Mouse (Mus musculus) limb, embryonic 12.5 days (tissue): ENCODE results near the gene Sp100. TPM values are rescaled to one million over a fixed set of nuclear protein-coding genes. Genes with fewer than 3 reads are reported as not detected.
"Not testable (repeated sequence)": the region's sequence is repeated elsewhere in the genome, so short reads cannot be mapped to it uniquely, and the experiment has no call there.

Experiments used
- ATAC-seq: fragments of 200-750 bp; cut with Nextera tagmentation; 2 replicates; pipeline ENCODE4 v1.8.0; 2017; ENCODE audit warnings: low read depth, moderate TSS enrichment; ENCODE audit not compliant: insufficient number of reproducible peaks, insufficient read depth, low FRiP score, low TSS enrichment
- H3K27ac ChIP-seq: fragments of 300-500 bp; sonication (generic); 2 replicates; pipeline ENCODE4 v1.5.1; 2016; ENCODE audit warnings: mild to moderate bottlenecking, moderate library complexity
- H3K27me3 ChIP-seq: fragments of 300-500 bp; sonication (generic); 2 replicates; pipeline ENCODE4 v1.6.1; 2016; ENCODE audit warnings: mild to moderate bottlenecking, moderate library complexity
- H3K36me3 ChIP-seq: fragments of 300-500 bp; sonication (generic); 2 replicates; pipeline ENCODE4 v1.6.1; 2016; ENCODE audit warnings: mild to moderate bottlenecking, moderate library complexity
- H3K4me1 ChIP-seq: fragments of 300-500 bp; sonication (generic); replicated peaks from 2 replicates; pipeline ENCODE4 v1.6.1; 2016
- H3K4me2 ChIP-seq: fragments of 300-500 bp; sonication (generic); 2 replicates; pipeline ENCODE4 v1.6.1; 2016; ENCODE audit warnings: mild to moderate bottlenecking, moderate library complexity
- H3K4me3 ChIP-seq: fragments of 300-500 bp; sonication (generic); replicated peaks from 2 replicates; pipeline ENCODE4 v1.5.1; 2016; ENCODE audit warnings: mild to moderate bottlenecking
- H3K9ac ChIP-seq: fragments of 300-500 bp; sonication (generic); replicated peaks from 2 replicates; pipeline ENCODE4 v1.6.1; 2016; ENCODE audit warnings: mild to moderate bottlenecking, moderate library complexity
- H3K9me3 ChIP-seq: fragments of 300-500 bp; sonication (generic); 2 replicates; pipeline ENCODE4 v1.6.1; 2016; ENCODE audit warnings: mild to moderate bottlenecking, moderate library complexity
- WGBS: fragments of 180-500 bp; shearing (Covaris S2); methylation state at CpG from one replicate; pipeline ENCODE4 v1.1.7; 2016; 5-methylcytosine and 5-hydroxymethylcytosine counted together
- polyA plus RNA-seq: library from polyadenylated mRNA; unstranded; fragments of >200 nt; fragmentation: Nextera tagmentation; extraction: Ambion mirVana; gene quantifications from 2 replicates; pipeline ENCODE4 v1.2.1, GENCODE M21; 2016

Sp100 gene
- polyA plus RNA-seq, 1 experiment from 2014 or later = 0.43 TPM

- ATAC-seq, H3K4me3 ChIP-seq, H3K4me2 ChIP-seq, H3K36me3 ChIP-seq, H3K9me3 ChIP-seq, H3K27ac ChIP-seq, H3K4me1 ChIP-seq, H3K27me3 ChIP-seq, H3K9ac ChIP-seq: not testable (repeated sequence)
- 78% methylated on average over 4 of the region's 5 CpGs for WGBS
These were observed 736 bp downstream of the Sp100 start for GRCm38 (mm10) chr1:85650524-85650923.

- not testable (repeated sequence) for H3K4me3 ChIP-seq, ATAC-seq, H3K36me3 ChIP-seq, H3K4me2 ChIP-seq, H3K9me3 ChIP-seq, H3K4me1 ChIP-seq, H3K9ac ChIP-seq, H3K27ac ChIP-seq, H3K27me3 ChIP-seq
- 87% methylated on average over 13 of the region's 13 CpGs for WGBS
These were observed 2.0 kb downstream of the Sp100 start for GRCm38 (mm10) chr1:85651770-85652275.

DNA sequence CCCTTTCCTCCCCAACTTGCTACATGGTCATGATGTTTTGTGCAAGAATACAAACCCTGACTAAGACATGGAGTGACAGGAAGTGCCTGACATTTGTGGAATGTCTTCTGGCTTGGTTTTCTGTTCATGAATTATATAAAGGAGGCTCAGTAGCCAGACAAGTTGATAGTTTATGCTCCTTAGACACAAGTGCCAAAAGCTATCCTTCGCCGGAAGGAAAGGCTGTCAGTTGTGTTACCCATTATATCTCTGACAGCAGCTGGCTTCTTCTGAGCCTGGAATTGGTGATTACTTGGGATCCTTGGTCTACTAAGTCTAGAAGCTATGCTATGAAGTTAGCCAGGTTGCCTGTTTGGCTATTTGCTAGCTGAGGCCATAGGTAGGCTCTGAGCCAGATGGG, 7.4 kb downstream of the Sp100 start:
- not testable (repeated sequence) for H3K27ac ChIP-seq, H3K9ac ChIP-seq, ATAC-seq, H3K27me3 ChIP-seq, H3K4me1 ChIP-seq, H3K4me3 ChIP-seq, H3K36me3 ChIP-seq, H3K4me2 ChIP-seq, H3K9me3 ChIP-seq
- whole genome bisulfite sequencing = 96% methylated on average over 2 of the region's 2 CpGs

DNA sequence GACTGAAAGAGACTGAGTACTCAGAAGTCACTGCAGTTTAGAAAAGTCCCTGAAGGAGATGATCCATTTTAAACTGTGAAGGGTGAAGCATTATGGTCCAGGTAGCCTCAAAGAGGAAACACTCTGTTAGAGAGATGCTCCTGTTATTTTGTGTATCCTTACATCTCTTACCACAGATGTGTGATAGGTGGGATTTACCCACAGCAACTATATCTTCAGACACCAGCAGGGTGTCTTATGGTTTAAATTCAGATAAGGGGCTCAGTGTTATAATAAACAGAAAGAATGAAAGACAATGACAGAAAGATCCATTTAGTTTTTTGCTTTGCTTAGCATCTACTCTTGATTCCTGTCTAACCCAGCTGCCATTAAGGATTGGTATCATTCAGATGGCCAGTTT, 14.5 kb downstream of the Sp100 start:
- no peaks in the 10 kb centered on the region for H3K36me3 ChIP-seq
- H3K9ac ChIP-seq = no peak overlapping the region
- H3K4me1 ChIP-seq = no peaks in the 10 kb centered on the region
- no peaks in the 10 kb centered on the region for H3K9me3 ChIP-seq
- ATAC-seq = no peak
- no peak overlapping the region for H3K4me3 ChIP-seq
- no peak overlapping the region for H3K4me2 ChIP-seq
- H3K27ac ChIP-seq = no peak overlapping the region
- no peaks in the 10 kb centered on the region for H3K27me3 ChIP-seq

GRCm38 (mm10) chr1:85680226-85680625, 30.4 kb downstream of the Sp100 start:
- H3K27ac ChIP-seq = no peak overlapping the region
- 53% methylated on average over 4 of the region's 4 CpGs for WGBS
- no peaks in the 10 kb centered on the region for H3K27me3 ChIP-seq
- no peak for ATAC-seq
- no peak overlapping the region for H3K4me2 ChIP-seq
- no peak overlapping the region for H3K9ac ChIP-seq
- 0 out of 2 replicates have a peak, but pooled peaks cover 5% of the 10 kb centered on the region for H3K4me1 ChIP-seq
- no peaks in the 10 kb centered on the region for H3K9me3 ChIP-seq
- no peak overlapping the region for H3K4me3 ChIP-seq
- H3K36me3 ChIP-seq = no peaks in the 10 kb centered on the region

DNA sequence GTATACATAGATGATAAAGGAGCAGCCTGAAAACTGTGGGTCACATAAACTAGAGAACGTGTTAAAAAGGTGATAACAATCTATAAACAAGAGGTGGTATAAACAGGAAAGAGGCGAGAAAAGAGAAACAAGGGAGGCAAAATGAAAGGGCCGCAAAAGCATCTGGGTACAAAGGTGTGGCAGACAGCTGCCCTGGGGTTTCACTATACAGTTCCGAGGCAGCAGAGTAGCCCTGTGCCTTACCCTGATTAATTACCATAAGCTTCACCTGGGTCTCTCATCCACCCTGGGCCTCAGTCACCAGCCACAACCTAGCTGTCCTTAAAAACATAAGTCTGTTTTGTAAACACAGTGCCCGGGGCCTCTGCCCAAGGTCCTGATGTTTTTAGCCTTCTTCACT, 36.9 kb downstream of the Sp100 start:
- Histone ChIP-seq H3K4me3 (no peak overlapping the region), H3K36me3 (no peaks in the 10 kb centered on the region), H3K4me1 (no peaks in the 10 kb centered on the region; the same call in 1 of the 2 replicates), H3K4me2 (no peak overlapping the region), H3K27me3 (no peaks in the 10 kb centered on the region), H3K9me3 (no peaks in the 10 kb centered on the region), H3K27ac (no peak overlapping the region), H3K9ac (no peak overlapping the region)
- ATAC-seq = no peak
- WGBS = 40% methylated on average over 5 of the region's 5 CpGs

DNA sequence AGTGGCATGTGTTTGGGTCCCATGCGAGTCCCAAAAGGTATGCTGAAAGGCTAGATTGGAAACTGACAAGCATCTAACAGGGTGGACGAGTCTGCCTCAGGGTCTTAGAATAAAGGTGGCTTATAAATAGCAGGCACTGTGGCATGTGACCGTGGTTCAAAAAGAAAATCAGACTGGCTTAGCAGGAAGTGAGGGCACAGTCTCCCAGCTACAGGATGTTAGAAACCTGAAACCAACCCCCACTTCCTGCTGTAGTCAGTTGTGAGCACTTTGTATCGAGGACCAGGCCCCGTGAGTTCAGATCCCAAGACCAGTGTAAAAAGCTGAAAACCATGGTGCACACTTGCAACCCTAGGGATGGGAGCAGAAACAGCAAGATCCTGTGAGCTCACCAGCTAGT, 37.6 kb downstream of the Sp100 start:
- WGBS = 43% methylated on average over 5 of the region's 5 CpGs
- H3K27me3 ChIP-seq = no peaks in the 10 kb centered on the region
- no peak for ATAC-seq

GRCm38 (mm10) chr1:85690544-85690943, 40.8 kb downstream of the Sp100 start:
- no peaks in the 10 kb centered on the region for H3K36me3 ChIP-seq
- H3K4me2 ChIP-seq = no peak overlapping the region
- H3K4me1 ChIP-seq = no peaks in the 10 kb centered on the region; the same call in 1 of the 2 replicates
- 85% methylated on average over 3 of the region's 3 CpGs for WGBS
- no peak overlapping the region for H3K9ac ChIP-seq
- no peak overlapping the region for H3K27ac ChIP-seq
- H3K4me3 ChIP-seq = no peak overlapping the region
- no peaks in the 10 kb centered on the region for H3K27me3 ChIP-seq
- no peaks in the 10 kb centered on the region for H3K9me3 ChIP-seq
- no peak for ATAC-seq

More for the DNA sequence above, 37.6 kb downstream of the Sp100 start:
- no peaks in the 10 kb centered on the region for H3K9me3 ChIP-seq
- no peak overlapping the region for H3K9ac ChIP-seq
- no peak overlapping the region for H3K27ac ChIP-seq
- no peaks in the 10 kb centered on the region; the same call in 1 of the 2 replicates for H3K4me1 ChIP-seq
- H3K4me2 ChIP-seq = no peak overlapping the region
- H3K4me3 ChIP-seq = no peak overlapping the region
- H3K36me3 ChIP-seq = no peaks in the 10 kb centered on the region

DNA sequence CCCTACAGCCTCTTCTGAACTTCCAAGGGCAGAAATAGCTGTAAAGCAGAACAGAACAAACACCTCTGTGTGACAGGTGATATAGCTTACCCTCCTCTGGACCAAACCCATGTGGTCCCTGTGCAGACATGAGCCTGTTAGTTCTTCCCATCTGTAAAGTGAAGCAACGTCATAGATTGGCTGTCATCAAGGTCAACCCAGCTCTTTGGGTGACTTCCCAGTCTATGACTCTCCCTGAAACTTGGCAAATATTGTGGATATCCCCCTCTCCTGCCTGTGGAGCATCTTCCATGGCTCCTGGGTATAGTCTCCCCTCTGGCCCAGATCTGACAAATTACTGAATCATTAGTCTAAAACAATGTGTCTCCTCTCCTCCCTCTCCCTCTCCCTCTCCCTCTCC, 42.5 kb downstream of the Sp100 start:
- Histone ChIP-seq H3K36me3 (no peaks in the 10 kb centered on the region), H3K27ac (no peak overlapping the region), H3K4me1 (no peaks in the 10 kb centered on the region; the same call in 1 of the 2 replicates), H3K27me3 (no peaks in the 10 kb centered on the region), H3K9me3 (no peaks in the 10 kb centered on the region), H3K4me2 (no peak overlapping the region), H3K9ac (no peak overlapping the region), H3K4me3 (no peak overlapping the region)
- ATAC-seq = no peak
- 84% methylated on average over 1 of the region's 1 CpGs for WGBS

DNA sequence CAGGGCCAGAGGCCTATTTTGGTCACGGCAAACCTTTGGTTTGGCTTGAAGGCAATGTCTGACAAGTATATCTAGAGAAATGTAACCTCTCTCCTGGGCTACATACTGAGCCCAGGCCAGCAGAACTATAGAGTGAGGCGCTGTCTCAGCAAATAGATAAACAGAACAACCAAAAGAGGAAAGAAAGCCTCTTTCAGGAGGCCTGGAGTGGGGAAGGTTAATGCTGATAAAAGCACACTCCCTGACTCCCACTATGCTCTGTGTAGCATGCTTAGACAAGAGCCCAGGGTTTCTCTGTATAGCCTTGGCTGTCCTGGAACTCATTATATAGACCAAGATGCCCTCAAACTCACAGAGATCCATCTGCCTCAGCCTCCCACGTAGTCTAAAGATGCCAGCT, 43.5 kb downstream of the Sp100 start:
- H3K4me1 ChIP-seq = no peaks in the 10 kb centered on the region
- H3K27ac ChIP-seq = no peak overlapping the region
- H3K36me3 ChIP-seq = no peaks in the 10 kb centered on the region
- ATAC-seq = no peak
- H3K9ac ChIP-seq = no peak overlapping the region
- no peak overlapping the region for H3K4me2 ChIP-seq
- H3K27me3 ChIP-seq = no peaks in the 10 kb centered on the region
- H3K9me3 ChIP-seq = no peaks in the 10 kb centered on the region
- 75% methylated on average over 3 of the region's 3 CpGs for WGBS
- no peak overlapping the region for H3K4me3 ChIP-seq

GRCm38 (mm10) chr1:85695646-85696045, 45.9 kb downstream of the Sp100 start:
- 74% methylated on average over 3 of the region's 3 CpGs for WGBS
- Histone ChIP-seq H3K27me3 (no peaks in the 10 kb centered on the region), H3K9me3 (no peaks in the 10 kb centered on the region), H3K9ac (no peak overlapping the region), H3K27ac (no peak overlapping the region), H3K36me3 (no peaks in the 10 kb centered on the region), H3K4me2 (no peak overlapping the region), H3K4me1 (no peaks in the 10 kb centered on the region), H3K4me3 (no peak overlapping the region)
- no peak; the same call in 1 of the 2 replicates for ATAC-seq

DNA sequence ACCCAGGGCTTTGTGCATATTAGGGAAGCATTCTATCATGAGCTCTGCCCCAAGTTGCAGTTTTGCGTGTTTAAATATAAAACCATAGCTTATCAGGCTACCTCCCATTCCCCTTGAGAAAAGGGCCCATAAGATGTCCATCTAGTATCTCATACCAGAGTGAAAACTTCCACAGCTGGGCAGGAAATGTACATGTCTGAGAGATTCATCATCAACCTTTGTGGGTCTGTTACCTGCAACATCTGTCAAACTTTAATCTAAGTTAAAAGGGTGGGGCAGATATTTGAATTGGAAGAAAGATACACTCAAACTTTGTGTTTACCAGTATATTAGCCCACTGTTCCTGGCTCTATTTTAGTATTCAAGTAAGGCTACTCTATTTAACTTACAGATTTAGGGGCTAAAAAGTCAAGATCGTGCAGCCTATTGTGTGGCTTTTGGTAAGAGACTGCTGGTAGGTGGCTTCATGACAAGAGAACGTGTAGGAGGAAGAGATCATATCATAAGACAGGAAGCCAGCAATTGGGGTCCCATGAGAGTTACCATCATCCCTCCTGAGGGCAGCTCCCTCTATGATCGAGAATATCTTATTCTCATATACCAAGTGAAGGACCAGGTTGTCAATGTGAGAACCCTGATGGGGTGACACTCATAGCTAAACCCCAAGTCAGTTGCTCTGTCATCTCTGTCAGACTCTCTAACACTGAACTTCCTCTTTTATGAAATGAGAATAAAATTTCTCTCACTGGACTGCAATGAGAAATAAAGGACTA, 48.1 kb downstream of the Sp100 start:
- H3K9ac ChIP-seq = no peak overlapping the region
- H3K4me2 ChIP-seq = no peak overlapping the region
- H3K4me3 ChIP-seq = no peak overlapping the region
- H3K4me1 ChIP-seq = no peaks in the 10 kb centered on the region
- no peaks in the 10 kb centered on the region for H3K9me3 ChIP-seq
- ATAC-seq = no peak
- no peaks in the 10 kb centered on the region for H3K27me3 ChIP-seq
- no peaks in the 10 kb centered on the region for H3K36me3 ChIP-seq
- no peak overlapping the region for H3K27ac ChIP-seq
- 85% methylated on average over 4 of the region's 4 CpGs for WGBS
